Mouse (Mus musculus) left cerebral cortex, adult 18-20 months (tissue): ENCODE measurements around the gene D10Jhu81e. TPM values are rescaled to one million over a fixed set of nuclear protein-coding genes. Genes with fewer than 3 reads are reported as not detected.

Source experiments
- DNase-seq, 2 experiments: peaks; one replicate each; pipeline ENCODE4 v3.0.0; 2021 to 2022; ENCODE audit warnings: low spot score in 2 of 2, mixed read lengths in 1 of 2
- total RNA-seq, 2 experiments: library from RNA; stranded (reverse); gene quantifications; 2 replicates each; pipeline ENCODE4 v1.2.3; 2021

Gene D10Jhu81e
- total RNA-seq, 2 experiments from 2014 or later: 112 to 114 TPM

GRCm38 (mm10) chr10:78163923-78164322 is 5.7 kb downstream of the D10Jhu81e start:
- peak; percentile 69 to 77 for DNase-seq

- DNase-seq: no peak
Observed at GRCm38 (mm10) chr10:78163241-78163640, 6.3 kb downstream of the D10Jhu81e start.

GRCm38 (mm10) chr10:78162646-78163045 is 6.9 kb downstream of the D10Jhu81e start:
- no peak for DNase-seq

GRCm38 (mm10) chr10:78161096-78161495 is 8.5 kb downstream of the D10Jhu81e start:
- DNase-seq: no peak

- DNase-seq: no peak
Observed at GRCm38 (mm10) chr10:78160369-78161095, 9.1 kb downstream of the D10Jhu81e start.

- peak; percentile 86 to 89 for DNase-seq
Observed at GRCm38 (mm10) chr10:78159906-78160305, 9.7 kb downstream of the D10Jhu81e start.

GRCm38 (mm10) chr10:78159252-78159878 is 10.2 kb downstream of the D10Jhu81e start:
- DNase-seq: peak; percentile 34 to 54

GRCm38 (mm10) chr10:78158041-78158440 is 11.5 kb downstream of the D10Jhu81e start:
- DNase-seq: no peak

DNA sequence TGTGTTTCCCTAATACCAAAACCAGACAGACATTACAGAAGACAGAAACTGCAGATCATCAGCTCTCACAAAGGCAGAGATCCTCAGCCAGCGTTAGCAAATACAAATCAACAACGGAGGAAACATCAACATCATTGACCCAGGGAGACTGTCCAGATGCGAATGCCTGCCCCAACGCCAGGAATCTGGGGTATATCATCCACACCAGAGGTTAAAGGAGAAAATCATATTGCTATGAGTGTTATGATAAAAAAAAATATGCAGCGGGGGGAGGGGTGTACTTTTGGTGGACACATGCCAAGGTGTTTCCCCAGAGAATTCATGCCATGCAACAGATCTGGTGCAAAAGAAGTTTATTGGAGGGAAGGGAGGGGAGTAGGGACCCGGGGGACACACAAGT is 12.7 kb downstream of the D10Jhu81e start:
- DNase-seq: no peak

GRCm38 (mm10) chr10:78148834-78149766 is 20.5 kb downstream of the D10Jhu81e start:
- no peak for DNase-seq

DNA sequence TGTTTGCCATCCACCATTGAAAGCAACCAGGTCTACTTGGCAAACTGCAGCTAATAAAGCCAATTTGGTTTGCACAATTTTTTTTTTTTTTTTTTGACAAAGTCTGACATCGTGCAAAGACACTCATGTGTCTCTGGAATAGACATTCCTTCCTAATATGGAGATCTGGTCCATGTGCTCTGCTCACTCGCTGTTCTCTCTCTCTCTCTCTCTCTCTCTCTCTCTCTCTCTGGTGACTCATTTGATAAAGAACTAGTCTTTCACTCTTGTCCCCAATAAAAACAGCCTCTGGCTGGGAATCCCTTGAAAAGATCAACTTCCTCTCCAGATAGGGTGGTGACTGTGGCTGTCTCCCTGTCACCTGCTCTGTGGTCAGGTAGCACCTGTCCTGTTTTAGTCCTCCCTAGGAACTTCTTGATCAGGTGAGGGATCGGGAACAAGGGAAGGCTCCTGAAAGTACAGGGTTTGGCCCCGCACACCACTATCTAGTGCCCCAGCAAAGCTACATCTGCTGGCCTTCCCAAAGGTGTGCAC is 21.6 kb downstream of the D10Jhu81e start:
- DNase-seq: no peak

GRCm38 (mm10) chr10:78143727-78144505 is 25.7 kb downstream of the D10Jhu81e start:
- peak; percentile 62 to 76 for DNase-seq

DNA sequence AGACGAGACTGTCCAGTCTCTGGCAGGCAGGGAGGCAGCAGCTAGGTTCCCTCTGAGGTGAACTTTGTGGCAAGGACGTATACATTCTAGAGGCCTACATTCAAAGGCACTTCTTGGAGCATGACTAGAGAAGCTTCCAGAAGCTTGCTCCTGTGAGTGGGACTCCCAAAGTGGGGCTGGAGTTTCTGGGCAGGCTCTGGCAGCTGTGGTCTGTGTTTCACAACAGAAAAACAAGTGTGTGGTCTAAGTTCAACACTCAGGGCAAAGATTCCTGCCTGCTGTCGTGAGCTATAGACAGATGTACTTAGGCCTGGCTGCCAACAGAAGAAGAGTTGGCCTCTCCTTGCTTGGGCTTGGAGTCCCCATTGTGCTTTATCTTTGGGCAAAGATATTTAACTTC is 28.7 kb downstream of the D10Jhu81e start:
- no peak for DNase-seq

DNA sequence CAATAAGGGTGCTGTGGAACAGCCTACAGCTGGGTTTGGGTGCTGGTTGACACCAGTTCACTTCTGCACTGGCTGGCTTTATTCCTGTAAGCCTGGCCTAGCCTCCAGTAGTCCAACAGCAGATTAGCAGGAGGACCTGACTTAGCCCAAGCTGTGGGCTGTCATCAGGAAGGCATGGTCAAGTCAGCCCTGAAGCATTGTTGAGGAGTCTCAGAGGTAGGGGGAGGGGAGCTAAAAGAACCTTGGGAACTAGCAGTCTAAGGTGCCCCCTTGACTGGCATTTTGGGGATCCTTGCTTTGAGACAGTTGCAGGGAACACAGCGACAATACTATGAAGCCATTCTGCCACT is 29.4 kb downstream of the D10Jhu81e start:
- no peak for DNase-seq

DNA sequence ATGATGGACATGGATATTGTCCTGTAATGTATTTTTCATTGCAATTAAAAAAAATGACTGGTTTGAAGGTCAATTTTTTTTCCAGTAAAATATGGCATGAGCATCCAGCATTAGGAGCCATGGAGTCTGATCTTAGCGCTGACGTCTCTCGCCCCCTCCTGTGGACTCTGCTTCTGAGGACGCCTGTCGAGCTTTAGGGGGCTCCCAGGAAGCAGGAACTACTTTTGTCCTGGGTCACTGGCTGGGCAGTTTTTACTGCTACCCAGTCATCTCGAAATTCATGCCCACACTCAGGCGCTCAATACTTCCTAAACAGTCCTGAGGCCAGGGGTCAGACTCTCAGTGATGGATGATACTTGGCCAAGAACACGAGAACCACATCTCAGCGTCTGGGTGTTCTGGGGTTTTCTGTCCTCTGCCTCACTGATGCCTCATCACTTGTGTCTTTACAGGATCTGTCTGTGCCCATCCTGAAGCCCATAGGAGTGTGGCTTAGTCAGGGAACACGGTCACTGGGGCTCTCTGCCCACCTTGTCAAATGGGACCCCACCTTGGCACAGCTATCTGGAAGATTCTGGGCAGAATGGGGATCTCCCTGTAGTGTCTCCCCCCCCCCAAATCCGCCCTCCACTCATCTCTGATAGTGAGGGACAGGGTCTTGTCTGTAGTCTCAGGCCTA is 29.9 kb downstream of the D10Jhu81e start:
- DNase-seq: no peak

- DNase-seq: peak; percentile 11 to 21
Observed at GRCm38 (mm10) chr10:78138812-78139523, 30.6 kb downstream of the D10Jhu81e start.

- no peak for DNase-seq
Observed at GRCm38 (mm10) chr10:78137191-78137590, 32.4 kb downstream of the D10Jhu81e start.

DNA sequence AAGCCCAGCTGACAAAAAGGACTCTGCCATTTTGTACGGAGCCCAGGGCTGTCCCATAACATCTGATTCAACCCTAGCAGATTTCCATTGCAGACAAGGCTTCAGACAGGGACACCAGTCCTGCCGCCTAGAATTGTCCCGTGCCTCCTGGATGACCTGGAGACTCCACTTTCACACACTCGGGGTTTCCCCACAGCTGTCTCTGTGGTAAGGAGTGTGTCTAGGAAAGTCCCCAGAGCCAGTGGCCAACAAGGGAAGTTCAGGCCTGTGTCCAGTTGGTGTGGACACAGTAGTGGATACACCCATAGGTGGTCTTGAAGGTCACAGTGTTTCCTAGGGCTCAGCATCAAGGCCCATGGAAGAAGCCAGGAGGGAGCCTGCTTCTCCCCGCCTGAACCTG is 33.6 kb downstream of the D10Jhu81e start:
- DNase-seq: no peak

DNA sequence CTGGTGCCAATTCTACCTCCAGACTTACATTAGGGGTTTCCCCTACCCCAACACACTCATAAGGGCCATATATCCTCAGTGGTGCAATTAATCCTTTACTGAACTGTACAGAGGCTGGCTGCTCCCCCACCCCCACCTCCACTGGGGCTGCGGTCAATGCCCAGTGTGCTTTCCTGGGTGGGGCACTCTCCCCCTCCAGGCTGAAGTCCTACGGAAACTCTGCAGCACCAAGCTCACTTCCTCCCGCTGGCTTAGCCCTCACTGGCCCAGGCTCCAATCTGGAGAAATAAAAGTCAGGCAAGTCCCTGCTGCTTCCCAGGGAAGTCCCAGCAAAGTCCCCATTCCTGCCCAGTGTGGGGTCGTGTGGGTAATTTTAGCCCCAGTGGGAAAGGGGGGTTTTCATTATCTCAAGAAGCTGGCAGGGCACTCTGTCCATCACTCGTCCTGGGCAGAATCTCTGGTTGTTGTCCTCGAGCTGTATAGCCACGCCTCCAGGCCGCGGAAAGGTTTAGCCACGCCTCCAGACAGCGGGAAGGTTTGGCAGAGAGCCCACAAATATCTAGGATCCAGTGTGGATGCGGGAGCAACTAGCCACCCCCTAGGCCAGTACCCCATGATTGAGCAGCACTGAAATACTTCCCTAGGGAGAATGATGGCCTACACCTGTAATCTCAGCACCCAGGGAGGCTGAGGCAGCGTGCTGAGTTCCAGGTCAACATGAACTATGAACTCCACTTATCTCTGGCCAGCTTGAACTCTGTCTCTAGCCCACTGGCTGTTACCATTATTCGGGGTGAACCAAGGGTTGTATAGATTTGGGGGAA is 34.4 kb downstream of the D10Jhu81e start:
- DNase-seq: no peak
